Mouse (Mus musculus) left cerebral cortex, postnatal 14 days (tissue): ENCODE data around the gene Pitx2. TPM values are rescaled to one million over a fixed set of nuclear protein-coding genes. Genes with fewer than 3 reads are reported as not detected.

ENCODE experiments used
- DNase-seq, 2 experiments: peaks; one replicate each; pipeline ENCODE4 v3.0.0; 2021 to 2022; ENCODE audit warnings: low spot score in 2 of 2, mixed read lengths in 1 of 2
- intact Hi-C: fragments of 180-260 bp; cut with DNase I; formaldehyde crosslinking; loops from one replicate; pipeline ENCODE4 v1.15.1; 2025
- long read RNA-seq, 2 experiments: library from polyadenylated mRNA; stranded (forward); transcript quantifications; one replicate each; pipeline ENCODE4 v2.0.0; 2021
- total RNA-seq, 2 experiments: library from RNA; stranded (reverse); gene quantifications; 2 replicates each; pipeline ENCODE4 v1.2.3; 2021

The Pitx2 gene
- not detected for total RNA-seq
- long read RNA-seq, experiment 1 = 0 reads
- long read RNA-seq, experiment 2 = 0 reads

DNA sequence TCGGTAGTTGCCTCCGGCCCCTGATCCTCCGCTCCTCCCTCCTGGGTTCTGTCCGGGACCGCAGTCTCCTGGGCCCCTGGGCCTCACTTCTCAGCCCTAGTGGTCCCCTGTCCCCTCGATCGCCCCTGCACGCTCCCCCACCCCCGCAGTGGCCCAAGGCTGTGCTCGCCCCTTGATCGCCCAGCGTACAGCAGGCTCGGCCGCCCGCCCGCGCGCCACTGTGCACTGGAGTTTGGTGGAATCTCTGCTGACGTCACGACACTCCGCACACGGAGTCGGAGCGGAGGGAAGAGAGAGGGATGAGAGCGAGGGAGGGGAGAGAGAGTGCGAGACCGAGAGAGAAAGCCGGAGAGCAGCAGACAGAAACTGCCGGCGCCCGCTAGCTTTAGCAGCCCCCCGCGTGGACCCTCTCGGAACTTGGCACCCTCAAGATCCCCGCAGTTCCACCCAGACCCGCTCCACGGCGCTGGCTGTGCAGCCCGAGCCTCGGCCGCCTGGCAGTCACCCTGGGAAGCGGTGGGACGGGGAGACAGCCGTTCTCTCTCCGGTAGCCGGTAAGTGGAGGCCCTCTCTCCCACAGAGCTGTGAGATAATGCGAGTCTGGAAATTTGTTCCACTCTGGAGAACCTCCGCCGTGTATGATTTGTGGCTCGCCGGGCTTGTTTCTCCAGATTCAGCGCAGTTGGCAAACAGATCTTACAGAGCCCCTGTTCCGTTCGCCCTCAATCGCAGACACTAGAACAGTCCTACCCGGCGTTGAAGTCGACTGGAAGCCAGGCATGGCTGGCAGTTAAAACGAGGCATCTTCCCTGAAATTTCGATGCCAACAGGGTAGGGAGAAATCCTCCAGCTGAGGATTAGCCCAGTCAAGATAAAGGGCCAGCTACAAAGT lies at the start of gene Pitx2:
Gene Pitx2, plus strand, starts transcription at position 270 of the 892 bp plus-strand sequence.
- no peak for DNase-seq
- intact Hi-C loops = loop anchor here (5.0 kb wide), 2 partner anchors 1198 to 1568 kb away; partner anchors contain the start of gene Neurog2

DNA sequence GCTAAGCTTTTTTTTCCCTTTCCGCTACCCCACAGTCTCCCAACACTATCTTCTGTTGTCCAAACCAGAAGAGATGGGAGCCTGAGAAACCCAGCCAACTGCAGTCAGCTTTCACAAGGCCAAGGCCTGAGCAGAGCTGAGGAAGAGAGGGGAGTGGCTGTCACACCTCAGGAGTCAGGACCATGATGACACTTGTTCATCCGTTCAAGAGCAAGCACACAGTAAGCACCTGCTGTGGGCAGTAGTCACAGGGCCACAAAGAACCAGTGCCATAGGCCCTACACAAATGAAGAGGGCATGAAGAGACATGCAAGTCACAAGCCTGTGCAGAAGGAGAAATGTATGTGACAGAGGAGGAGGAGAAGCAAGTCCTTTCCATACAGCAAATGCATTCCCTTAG lies 49.7 kb upstream of the Pitx2 start:
- DNase-seq = no peak
- intact Hi-C loops = no loop called here

DNA sequence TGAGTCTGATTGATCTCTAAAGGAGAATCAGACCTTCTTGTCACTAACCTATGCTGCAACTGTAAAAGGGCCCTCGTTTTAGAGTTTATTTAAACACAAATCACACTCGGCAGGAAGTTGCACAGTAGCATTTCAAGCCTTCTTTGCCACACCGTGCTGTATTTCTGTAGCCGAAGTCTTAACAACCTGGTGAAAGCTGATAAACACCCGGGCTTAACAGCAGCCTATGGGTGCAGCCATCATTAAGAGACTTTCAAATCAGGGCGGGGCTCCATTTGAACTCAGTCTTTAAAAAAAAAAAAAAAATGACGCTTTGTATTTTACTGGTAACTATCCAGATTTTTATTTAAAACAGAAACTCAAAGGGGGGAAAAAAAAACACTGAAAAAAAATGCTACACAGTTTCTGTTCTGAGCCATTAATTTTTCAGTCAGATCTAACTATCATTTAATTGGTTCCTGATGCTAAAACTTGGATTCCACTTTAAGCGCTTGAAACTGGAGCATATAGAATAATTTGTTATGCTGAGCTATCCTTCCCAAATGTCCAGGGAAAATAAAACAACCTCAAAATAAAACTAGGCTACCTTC lies 48.5 kb upstream of the Pitx2 start:
- DNase-seq = no peak
- intact Hi-C loops = no loop called here

DNA sequence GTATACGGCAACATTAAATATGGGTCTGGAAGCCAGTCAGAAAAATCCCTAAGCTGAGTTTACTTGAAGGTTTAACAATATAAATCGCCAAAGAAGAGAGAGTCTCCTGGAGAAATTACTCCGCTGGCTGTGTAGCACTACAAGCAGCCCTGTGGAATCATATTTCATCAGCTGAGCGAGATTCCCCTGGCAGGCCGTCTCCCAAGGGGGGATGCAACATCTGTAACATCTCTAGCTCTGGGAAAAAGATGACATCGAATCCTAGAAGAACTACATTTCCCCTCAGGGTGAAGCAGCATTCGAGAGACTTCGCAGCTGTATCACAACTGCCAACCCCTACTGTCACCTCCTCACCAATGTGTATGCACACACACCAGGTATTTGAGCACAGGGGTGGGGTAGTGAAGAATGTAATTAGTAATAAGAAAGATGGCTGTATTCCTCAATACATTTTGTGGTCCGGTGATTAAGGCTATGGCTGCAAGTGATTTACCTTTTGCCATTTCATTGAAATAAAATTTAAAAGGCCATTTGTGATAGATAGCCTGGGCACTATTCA lies 40.8 kb upstream of the Pitx2 start:
- DNase-seq = no peak
- intact Hi-C loops = no loop called here

DNA sequence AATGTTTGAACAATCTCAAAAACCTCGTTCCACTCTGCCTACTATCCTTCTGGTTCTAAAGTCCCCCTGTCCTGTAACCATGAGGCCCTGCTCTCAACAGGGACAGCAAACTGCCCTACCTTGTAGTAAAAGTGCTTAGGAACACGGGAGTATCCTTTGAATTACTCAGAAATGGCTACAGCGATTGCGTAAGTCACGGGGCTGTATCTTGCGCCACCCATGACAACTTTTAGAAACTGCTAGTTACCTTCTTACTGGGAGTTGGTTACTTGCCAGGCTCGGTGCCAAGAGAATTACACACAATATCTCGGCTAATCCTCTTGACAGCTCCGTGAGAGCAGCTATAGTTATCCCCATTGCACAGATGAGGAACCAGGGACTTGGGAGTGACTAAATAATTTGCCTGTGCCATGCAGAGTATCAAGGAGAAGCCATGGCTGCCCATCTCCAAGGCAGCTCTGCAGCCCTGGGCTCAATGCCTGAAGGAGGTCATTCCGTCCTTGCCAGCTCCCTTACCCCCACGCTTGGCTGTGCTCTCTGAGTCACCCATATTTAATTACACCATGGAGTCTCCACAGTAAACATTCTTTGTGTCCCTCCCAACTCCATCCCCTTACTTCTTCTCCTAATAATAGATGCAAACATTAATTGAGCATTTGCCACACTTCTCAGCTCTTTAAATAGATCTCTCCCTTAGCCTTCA lies 38.2 kb upstream of the Pitx2 start:
- DNase-seq = no peak
- intact Hi-C loops = no loop called here

DNA sequence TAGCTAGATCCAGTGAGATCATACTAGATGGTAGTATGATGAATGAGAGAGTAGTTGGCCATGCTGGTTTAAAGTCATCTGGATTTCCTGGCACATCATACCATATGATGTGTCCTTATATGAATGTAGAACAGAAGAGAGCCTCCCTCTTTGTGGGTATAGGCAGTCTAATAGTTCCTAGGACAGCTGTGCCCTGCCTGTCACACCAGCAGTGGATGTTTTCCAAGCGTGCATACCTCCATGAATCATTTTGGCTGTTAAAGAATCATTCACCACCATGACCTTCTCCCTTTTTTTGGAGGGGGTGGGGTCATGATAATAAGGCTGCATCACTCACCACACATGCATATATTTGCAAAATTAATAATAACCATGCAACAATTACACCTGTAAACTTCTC lies 35.4 kb upstream of the Pitx2 start:
- intact Hi-C loops = no loop called here
- no peak for DNase-seq

DNA sequence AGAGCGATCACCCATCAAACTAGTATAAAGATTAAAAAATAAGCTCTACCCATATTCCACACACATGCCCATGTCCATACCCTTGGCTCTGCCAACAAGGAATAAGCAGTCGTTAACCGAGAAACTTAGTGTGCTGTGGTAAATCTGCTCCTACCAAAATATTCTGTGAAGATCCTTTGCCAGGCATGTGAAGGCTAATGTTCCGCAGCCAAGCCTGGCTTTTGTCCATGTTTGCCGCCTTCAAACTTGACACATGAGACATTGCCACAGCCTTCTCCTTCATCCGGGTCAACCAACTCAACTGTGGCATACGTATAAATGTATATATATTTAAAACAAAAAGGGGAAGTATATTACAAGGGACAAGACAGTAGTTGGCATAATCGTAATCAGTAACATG lies 34.0 kb upstream of the Pitx2 start:
- intact Hi-C loops = no loop called here
- no peak for DNase-seq

DNA sequence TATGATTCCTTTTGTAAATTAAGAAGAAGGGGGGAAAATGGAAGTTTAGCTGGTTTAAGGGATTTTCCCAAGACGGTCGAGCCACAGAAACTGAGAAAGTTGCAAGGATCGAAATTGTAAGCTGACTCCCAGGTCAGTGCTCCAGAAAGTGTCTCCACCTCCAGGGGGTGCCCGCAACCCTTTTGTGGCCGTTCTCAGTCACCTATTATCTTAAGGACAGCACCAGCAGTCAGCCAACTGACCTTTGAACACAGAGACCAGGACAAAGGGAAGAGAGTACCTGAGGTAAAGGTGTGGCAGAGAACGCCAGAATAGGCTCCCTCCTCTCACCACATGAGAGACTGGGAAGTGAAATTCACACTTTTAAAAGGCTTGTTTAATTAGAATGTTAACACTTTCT lies 33.0 kb upstream of the Pitx2 start:
- intact Hi-C loops = no loop called here
- no peak for DNase-seq

DNA sequence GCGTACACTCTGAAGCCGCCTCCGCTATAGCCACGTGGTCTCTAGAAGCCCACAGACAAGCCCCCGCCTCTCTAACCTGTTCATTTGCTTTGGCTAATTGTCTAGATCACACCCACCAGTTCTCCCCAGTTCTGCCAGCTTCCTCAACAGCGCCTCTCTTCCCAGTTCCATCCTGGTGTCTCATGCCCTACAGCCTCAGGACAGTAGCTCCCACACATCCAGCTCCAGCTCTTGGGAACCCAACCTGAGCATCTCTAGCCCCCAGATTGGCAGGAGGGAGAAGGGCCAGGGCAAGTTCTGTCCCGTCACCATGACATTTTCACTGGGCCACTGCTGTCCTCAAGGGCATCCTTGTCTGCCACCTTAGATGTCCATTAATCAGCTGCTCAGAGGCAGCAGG lies 29.3 kb upstream of the Pitx2 start:
- no peak for DNase-seq
- intact Hi-C loops = no loop called here

DNA sequence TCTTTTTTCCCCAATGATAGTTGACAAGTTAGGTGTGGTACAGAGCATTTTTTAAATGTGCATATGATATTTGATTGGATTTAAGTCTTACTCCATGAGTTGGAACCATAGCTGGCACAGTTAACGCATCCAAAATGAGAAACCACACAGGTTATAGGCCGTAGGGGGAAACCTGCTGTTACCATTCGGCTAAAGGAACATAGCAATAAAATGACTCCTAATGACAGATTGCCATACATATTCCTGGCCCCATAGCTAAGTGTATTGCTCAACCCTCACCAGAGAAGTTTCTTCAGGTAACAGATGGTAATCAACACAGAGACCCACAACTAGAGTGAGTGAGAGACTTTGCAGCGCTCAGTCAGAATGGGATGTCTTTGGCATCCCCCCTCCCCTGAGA lies 27.9 kb upstream of the Pitx2 start:
- intact Hi-C loops = no loop called here
- DNase-seq = no peak

DNA sequence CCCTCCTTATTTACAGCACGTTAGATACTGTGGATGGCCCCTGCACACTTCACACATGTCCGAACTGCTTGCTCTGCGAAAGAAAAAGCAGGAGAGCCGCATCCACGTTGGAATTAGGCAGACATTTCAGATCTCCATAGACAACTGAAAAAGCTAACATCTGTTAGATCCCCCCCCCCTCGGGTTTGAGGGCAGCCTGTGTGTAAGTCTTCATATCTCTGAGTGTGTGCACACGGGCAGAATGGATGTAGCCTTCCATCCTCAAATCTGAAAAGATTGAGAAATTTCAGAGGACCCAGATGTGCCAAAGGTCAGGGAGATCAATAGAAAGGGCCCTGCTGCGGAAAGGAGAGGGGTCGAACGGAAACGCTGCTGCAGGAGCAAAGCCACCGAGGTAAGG lies 5.2 kb upstream of the Pitx2 start:
- no peak for DNase-seq
- intact Hi-C loops = no loop called here

DNA sequence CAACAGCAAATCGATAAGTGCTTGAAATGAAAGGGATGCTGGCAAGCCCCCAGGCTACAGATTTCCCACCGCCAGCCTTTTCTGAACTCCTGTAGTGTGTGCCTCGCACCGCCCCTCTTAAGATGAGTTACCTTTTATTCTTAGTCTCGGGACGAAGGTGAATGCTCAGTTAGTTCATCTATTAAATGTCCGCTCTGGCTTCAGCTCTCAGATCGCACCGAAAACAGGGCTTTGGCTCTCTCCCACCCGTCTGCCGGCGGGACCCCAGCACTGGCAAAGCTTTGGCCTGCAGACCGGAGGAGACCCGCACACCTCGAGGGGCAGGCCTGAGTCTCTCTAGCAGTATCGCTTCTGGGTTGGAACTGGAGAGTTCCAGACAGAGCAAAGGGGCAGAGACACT lies 4.6 kb upstream of the Pitx2 start:
- no peak for DNase-seq

DNA sequence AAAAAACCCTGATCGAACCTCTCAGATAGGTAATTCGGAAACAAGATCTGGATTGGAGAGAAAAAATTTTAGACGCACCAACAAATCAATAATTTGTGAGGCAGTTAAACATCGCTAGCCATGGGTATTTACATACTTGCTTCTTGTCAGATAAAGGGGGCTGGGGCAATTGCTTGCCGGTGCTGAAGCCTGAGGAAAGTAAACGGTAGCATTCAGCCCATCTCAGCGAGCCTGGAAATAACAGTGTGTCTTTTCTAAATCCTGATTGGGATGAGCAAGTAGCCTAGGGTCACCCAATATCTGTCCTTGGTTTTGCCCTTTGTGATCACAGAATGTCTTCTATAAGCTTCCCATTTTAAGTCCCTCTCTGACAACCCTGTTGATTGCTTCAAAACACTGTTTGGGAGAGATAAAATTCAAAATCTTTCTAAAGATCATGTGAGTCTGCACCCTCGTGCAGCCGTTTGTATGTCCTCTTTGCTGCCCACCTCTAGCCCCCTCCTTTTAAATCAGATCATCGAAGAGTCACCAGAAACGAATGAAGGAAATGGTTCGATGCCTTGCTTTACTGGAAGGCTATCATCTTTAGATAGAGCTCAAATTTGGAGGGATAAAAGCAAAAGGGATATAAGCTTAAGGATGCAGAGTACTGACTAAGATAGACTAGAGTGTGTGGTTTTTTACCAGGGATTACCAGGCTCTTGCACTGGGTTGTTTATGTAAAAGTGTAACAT lies 3.7 kb upstream of the Pitx2 start:
- no peak for DNase-seq
- intact Hi-C loops = loop anchor here (5.0 kb wide), 1 partner anchor 1564 kb away; the partner anchor contains the start of gene Neurog2

More for the DNA sequence above, 4.6 kb upstream of the Pitx2 start:
- intact Hi-C loops = loop anchor here (5.0 kb wide), 1 partner anchor 1563 kb away; the partner anchor contains the start of gene Neurog2

DNA sequence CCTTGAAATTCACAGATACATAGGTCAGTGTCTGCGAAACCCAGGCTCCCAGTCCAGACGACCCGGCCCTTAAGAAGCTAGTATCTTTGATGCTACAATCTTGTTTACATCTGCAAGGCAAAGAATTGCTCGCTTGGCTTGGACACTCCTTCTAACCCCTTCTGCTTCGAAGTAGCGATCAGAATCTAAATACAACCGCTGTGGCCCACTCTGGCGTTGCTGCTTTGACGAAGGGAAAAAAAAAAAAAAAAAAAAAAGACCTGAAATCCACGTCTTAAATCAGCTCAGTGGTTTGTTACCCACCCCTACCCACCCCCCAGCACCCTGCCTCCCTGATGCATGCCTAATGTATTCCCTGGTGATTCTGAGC lies 3.1 kb upstream of the Pitx2 start:
- no peak for DNase-seq
- intact Hi-C loops = loop anchor here (5.0 kb wide), 1 partner anchor 1564 kb away; the partner anchor contains the start of gene Neurog2

DNA sequence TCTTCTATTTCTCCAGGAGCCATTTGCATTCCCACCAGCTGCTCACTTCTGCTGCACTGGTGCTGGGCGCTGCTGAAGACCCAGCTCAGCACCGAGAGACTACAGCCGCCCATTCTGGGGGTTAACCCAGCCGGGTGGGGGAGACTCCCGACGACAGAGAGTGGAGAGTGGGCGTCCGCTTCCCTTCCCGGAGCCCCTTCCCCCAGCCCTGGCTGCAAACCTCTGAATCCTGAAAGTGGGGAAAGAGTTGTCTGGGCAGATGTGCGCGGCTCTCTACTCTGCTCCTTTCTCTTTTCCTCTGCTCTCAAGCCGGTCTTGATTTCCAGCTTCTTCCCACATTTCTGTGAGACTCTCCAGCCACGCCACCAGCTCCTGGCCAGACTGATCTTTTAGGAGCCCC lies 2.6 kb upstream of the Pitx2 start:
- no peak for DNase-seq
- intact Hi-C loops = loop anchor here (5.0 kb wide), 1 partner anchor 1565 kb away; the partner anchor contains the start of gene Neurog2

DNA sequence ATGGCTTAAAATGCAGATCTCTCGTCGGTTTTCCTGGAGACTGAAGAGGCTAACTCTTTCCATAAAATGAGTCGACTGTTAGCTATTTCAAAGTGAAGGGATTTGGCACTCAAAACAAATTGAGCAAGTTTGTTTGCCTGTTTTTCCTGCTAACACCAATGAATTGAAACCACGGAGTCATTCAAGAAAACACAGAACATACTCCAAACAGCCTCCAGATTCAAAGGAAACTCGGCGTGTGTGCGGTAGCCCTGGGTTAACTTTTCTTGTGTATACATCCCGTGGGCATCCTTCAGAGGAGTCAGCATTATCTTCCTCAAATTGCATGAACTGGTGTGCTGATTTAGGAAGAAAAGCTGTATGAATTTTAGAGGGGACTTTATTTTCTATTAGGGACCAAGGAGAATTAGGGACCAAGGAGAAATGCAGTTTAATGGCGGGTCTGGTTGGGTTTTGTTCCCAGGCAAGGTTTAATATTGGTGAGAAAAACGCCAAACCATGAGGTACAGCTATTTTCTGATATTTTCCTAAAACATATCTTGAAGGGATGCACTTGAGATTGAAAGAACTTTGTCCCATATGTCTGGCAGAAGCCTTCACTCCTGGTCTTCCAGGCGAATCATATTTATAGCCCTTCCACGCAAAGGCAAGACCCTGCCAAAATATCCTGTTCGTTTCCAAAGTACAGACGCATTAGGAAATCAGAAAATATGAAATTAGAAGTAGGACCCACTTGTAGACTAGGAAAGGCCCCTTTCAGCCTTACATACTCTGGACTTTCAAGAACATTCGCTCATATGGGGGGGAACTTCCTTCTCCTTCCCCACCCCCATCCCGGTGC lies 1.7 kb upstream of the Pitx2 start:
- intact Hi-C loops = loop anchor here (5.0 kb wide), 1 partner anchor 1566 kb away; the partner anchor contains the start of gene Neurog2
- no peak for DNase-seq

DNA sequence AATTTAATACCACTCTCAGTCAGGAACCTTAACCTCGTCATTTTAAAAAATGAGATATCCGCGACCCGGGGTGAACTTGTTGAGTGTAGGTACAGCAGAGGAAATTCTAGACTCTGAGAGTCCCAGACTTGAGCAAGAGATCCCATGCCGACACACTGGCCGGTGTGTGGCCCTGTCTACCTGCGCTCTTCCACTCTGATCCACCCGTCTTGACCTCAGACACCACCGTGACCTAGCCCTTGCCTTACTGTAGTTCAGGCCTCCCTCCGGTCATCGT lies 1.1 kb upstream of the Pitx2 start:
- no peak for DNase-seq
- intact Hi-C loops = loop anchor here (5.0 kb wide), 1 partner anchor 1566 kb away; the partner anchor contains the start of gene Neurog2

DNA sequence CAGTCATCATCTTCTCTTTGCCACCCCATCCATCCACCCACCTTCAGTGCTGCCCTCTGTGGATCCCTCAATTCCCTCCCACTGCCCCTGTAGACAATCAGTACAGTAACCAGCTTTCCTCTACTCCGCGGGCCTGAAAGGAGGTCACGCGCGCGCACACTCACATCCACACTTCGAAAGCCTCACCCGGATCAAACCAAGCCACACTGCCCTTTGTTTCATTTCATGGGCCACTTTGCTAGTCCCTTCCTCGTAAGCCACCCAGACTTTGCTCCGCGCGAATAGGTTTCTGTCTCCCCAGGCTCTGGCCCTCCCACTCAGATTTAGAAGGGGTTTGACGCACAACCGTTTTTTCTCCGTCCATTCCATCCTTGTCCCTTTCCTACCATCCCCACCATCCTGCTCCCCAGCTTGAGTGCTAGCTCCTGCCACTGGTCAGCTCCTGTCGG lies 494 bp upstream of the Pitx2 start:
- no peak for DNase-seq
- intact Hi-C loops = loop anchor here (5.0 kb wide), 1 partner anchor 1567 kb away; the partner anchor contains the start of gene Neurog2
